Mouse (Mus musculus) adrenal gland, postnatal 25 days (tissue): ENCODE data around the gene Vmn1r223. TPM values are rescaled to one million over a fixed set of nuclear protein-coding genes. Genes with fewer than 3 reads are reported as not detected.
"Not testable (repeated sequence)": the region's sequence is repeated elsewhere in the genome, so short reads cannot be mapped to it uniquely, and the experiment has no call there.

Experiments
- DNase-seq: peaks from one replicate; pipeline ENCODE4 v3.0.0; 2021; ENCODE audit warnings: mixed read lengths
- long read RNA-seq: library from polyadenylated mRNA; stranded (forward); transcript quantifications from one replicate; pipeline ENCODE4 v2.0.0, GENCODE M21; 2021
- total RNA-seq: library from RNA; stranded (reverse); gene quantifications from 2 replicates; pipeline ENCODE4 v1.2.3, GENCODE M21; 2021

Vmn1r223 gene
- not detected in 2 replicates for total RNA-seq
- long read RNA-seq = 0 reads

GRCm38 (mm10) chr13:23246834-23247233, at the start of gene Vmn1r223:
Gene Vmn1r223 (plus strand): TSS chr13:23247134.
- DNase-seq = not testable (repeated sequence)

- not testable (repeated sequence) for DNase-seq
These were observed 43.0 kb upstream of the Vmn1r223 start for GRCm38 (mm10) chr13:23203885-23204284.

GRCm38 (mm10) chr13:23213827-23214226, 33.1 kb upstream of the Vmn1r223 start, which contains the start of gene Vmn1r221:
Gene Vmn1r221 (plus strand): TSS chr13:23214127.
- DNase-seq = not testable (repeated sequence)

DNA sequence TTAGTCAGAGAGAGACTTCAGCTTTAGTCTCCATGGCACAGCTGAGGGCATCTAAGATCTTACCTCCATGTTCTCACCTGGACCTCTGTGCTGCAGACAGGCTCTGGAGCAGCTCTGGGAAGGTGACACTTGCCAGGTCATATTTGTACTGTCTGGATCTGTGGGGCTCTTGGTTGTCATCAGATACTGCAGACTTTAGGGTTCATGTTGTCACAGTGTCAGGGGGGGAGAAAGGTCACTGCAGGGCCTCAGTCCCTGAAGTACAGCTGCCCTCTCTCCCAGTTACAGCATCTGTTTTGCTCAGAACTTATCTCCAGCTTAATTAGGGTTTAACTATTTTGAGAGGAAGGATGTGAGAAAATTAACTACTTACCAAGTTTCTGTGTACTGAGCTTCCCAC, 11.1 kb upstream of the Vmn1r223 start, which contains the start of gene Vmn1r222:
Vmn1r222 (minus strand) TSS at position 101 of the 400 bp plus-strand sequence.
- DNase-seq = not testable (repeated sequence)

- DNase-seq = no peak
These were observed 11.7 kb downstream of the Vmn1r223 start for GRCm38 (mm10) chr13:23258546-23259048.

GRCm38 (mm10) chr13:23268606-23269005, 21.7 kb downstream of the Vmn1r223 start:
- DNase-seq = not testable (repeated sequence)

DNA sequence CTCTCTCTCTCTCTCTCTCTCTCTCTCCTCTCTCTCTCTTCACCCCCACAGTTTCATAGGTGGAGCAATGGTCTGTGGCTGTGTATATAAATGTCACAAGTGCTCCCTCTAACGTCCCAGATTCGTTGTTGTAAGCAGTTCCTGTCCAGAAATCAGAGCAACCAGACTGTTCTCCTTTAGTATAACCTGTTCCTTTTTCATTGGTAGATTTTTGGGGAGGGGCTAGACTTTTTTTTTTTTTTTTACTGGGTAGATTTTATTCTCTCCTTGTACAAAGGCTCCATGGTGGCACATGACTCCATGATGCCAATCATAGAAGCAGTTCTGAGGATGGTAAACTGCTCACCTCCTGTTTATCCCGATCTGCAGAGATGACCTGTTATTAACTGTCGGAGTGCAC, 22.2 kb downstream of the Vmn1r223 start:
- DNase-seq = not testable (repeated sequence)

DNA sequence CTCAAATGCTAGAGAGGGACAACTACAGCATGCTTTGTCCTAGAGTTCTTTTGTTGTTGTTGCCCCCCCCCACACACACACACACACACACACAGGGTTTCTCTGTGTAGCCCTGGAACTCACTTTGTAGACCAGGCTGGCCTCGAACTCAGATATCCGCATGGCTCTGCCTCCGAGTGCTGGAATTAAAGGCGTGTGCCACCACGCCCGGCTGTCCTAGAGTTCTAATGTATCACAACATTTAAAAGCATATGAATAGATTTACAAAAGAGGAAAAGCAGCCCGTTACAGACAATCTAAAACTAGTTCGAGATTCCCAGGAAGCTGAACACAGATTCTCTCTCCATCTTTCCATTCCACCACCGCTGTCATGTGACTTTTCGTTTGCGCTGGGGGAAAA, 22.7 kb downstream of the Vmn1r223 start:
- DNase-seq = no peak

DNA sequence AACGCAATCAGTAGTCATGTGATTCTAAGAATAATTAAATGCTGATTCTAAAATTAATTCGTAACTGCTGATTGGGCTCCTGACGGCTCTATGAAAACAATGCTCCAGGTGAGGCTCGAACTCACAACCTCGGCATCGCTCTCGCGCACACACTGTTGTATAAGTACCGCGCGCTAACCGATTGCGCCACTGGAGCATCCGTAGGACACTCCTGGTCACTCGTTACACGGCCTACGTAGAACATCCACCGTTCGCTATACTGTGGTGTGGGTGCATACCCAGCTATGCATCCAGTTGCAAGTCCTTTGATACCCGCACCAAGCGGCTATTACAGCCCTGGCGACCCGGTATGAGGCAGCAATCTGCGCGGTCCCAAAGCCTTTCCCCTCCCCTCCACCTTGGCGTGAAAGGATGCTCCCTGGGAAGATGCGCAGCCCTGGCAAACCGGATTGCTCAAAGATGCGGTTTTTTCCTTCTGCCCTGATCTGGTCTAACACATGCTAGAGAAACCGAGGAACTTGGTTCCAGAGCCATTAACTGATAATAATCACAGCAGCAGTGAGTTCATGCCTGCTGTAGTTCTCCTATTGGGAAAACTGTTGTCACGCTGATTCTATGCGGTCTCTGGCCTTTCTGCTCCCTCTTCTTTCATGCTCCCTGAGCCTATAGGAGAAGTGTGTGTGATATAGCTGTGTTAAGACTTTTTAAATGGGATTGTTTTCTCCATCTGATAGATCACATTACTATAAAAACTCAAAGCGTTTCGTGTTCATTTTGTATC, 23.6 kb downstream of the Vmn1r223 start:
- no peak for DNase-seq

GRCm38 (mm10) chr13:23279576-23279975, 32.6 kb downstream of the Vmn1r223 start:
- DNase-seq = no peak

DNA sequence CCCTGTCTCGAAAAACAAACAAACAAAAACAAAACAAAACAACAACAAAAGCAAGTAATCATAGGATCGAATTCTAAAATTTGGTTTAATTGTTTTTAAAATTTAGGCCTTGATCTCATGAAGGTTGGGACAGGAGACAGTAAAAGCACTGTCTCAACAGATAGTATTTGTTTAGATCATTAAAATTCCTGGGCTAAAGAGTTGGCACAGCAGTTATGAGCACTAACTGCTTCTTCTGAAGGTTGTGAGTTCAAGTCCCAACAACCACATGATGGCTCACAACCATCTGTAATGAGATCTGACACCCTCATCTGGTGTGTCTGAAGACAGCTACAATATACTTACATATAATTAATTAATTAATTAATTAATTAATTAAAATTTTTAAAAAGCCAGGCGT, 33.1 kb downstream of the Vmn1r223 start:
- DNase-seq = no peak

- no peak for DNase-seq
These were observed 38.4 kb downstream of the Vmn1r223 start for GRCm38 (mm10) chr13:23285191-23285920.

- no peak for DNase-seq
These were observed 39.2 kb downstream of the Vmn1r223 start for GRCm38 (mm10) chr13:23285921-23286720.

GRCm38 (mm10) chr13:23286721-23287362, 39.9 kb downstream of the Vmn1r223 start:
- no peak for DNase-seq

DNA sequence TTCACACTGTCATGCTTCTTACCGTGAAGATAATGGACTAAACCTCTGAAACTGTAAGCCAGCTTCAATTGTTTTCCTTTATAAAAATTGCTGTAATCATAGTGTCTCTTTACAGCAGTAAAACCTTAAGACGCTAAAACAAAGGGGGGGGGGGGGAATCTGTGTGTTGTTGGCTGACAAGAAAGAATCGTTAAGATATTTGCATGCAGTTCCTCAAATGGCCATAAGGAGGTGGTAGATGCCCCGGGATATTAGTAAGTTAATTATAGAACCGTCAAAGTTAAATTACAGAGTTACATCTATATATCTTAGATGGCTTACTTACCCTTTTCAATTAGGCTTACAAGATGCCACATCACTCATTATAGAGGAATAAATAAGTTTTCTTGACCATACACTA, 50.8 kb downstream of the Vmn1r223 start:
- no peak for DNase-seq

- DNase-seq = no peak
These were observed 51.7 kb downstream of the Vmn1r223 start for GRCm38 (mm10) chr13:23298445-23299232.

GRCm38 (mm10) chr13:23299276-23299998, 52.5 kb downstream of the Vmn1r223 start:
- DNase-seq = no peak

GRCm38 (mm10) chr13:23299999-23300341, 53.0 kb downstream of the Vmn1r223 start:
- DNase-seq = peak; percentile 25
